Mouse (Mus musculus): Measurements from ENCODE around the gene Necap2. TPM values are rescaled to one million over a fixed set of nuclear protein-coding genes. Genes with fewer than 3 reads are reported as not detected.

Gene Necap2
- polyA plus RNA-seq, 1 experiment = 68.9 TPM

DNA sequence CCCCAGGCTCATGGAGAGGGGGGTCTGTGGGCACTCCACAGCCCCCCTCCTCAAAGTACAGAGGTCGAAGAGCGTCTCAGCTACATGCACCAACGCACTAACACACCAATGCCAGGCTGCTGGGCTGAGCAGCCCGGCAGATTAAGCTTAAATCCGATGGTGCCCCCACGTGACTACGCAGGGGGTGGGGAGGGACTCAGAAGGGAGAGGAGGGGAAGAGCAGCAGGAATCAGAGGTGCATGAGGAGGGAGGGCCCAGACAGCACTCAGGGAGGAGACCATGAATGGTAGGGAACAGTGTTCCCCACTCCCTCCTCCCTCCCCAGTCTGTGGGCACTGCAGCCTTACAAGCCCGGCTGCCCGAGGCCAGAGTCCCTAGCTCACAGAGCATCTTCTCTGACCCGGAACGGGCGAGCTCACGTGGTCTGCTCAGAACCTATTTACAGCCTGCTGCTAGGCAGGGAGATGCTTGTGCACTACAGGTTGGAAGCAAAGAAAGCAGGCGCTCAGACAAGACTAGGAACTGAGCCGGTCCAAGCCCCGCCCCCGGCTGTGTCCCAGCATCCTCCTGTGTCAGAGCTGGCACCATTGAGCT, 24.5 kb downstream of the Necap2 start:
- H3K36me3 ChIP-seq (ENCODE audit: control insufficient read depth, insufficient read depth, low read length) = no peaks in the 10 kb centered on the region
- 78% methylated on average over 17 of the region's 17 CpGs for WGBS
- no peaks in the 10 kb centered on the region for H3K4me1 ChIP-seq (ENCODE audit: control insufficient read depth, insufficient read depth, insufficient read length, low read length)
- TF ChIP-seq CTCF (IDR thresholded peaks at IDR 0.05; ENCODE audit: extremely low read depth, insufficient read length, insufficient replicate concordance, low read depth, low read length) (no peak), POLR2A (IDR thresholded peaks at IDR 0.05; ENCODE audit: low read depth, low read length) (no peak)
- no peaks in the 10 kb centered on the region for H3K27me3 ChIP-seq (ENCODE audit: control insufficient read depth, insufficient read depth, low read length)
- no peak overlapping the region for H3K27ac ChIP-seq (ENCODE audit: insufficient read depth, low read depth, low read length)
- H3K4me3 ChIP-seq (ENCODE audit: low read depth, low read length) = no peak overlapping the region

DNA sequence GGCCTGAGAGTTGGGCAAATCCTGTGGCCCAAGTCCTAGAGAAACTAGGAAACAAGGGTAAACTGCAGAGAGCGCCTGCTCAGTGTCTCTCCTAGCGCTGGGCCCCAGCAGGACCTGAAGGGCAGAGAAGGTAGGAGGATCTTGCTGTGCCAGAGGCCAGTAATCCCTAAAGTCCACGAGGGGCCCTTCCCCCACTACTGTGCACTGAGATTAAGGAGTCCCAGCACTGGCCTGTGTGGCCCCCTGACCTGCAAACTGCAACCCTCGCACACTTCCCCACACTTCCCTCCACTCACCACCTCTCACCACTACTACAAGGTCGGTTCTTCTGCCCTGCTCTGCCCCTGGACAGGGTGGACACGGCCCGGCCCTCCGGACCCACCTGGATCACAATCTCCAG, 25.0 kb downstream of the Necap2 start:
- Histone ChIP-seq H3K27me3 (ENCODE audit: control insufficient read depth, insufficient read depth, low read length) (no peaks in the 10 kb centered on the region), H3K4me3 (ENCODE audit: low read depth, low read length) (no peak overlapping the region), H3K4me1 (ENCODE audit: control insufficient read depth, insufficient read depth, insufficient read length, low read length) (no peaks in the 10 kb centered on the region), H3K27ac (ENCODE audit: insufficient read depth, low read depth, low read length) (no peak overlapping the region), H3K36me3 (ENCODE audit: control insufficient read depth, insufficient read depth, low read length) (no peaks in the 10 kb centered on the region)
- TF ChIP-seq POLR2A (IDR thresholded peaks at IDR 0.05; ENCODE audit: low read depth, low read length) (no peak), CTCF (IDR thresholded peaks at IDR 0.05; ENCODE audit: extremely low read depth, insufficient read length, insufficient replicate concordance, low read depth, low read length) (no peak)
- 80% methylated on average over 8 of the region's 8 CpGs for WGBS

DNA sequence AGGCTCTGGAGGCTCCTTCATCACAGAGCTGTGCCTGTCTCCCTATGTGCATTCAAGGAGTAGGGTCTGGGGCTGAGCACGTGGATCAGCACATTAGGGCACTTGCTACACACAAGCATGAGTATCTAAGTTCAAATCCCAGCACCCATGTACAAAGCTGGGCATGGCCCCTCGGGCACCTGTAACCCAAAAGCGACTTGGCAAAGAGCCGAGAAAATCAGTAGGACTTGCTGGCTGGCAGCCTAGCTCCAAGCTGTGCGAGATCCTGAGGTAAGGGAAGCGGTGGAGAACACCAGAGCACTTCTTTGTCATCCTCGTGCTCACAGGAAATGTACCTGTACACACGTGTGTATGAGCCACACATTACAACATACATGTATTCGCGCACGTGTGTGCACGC, 25.7 kb downstream of the Necap2 start:
- Histone ChIP-seq H3K36me3 (ENCODE audit: control insufficient read depth, insufficient read depth, low read length) (no peaks in the 10 kb centered on the region), H3K4me3 (ENCODE audit: low read depth, low read length) (no peak overlapping the region), H3K4me1 (ENCODE audit: control insufficient read depth, insufficient read depth, insufficient read length, low read length) (no peaks in the 10 kb centered on the region), H3K27me3 (ENCODE audit: control insufficient read depth, insufficient read depth, low read length) (no peaks in the 10 kb centered on the region), H3K27ac (ENCODE audit: insufficient read depth, low read depth, low read length) (no peak overlapping the region)
- 78% methylated on average over 12 of the region's 12 CpGs for WGBS
- TF ChIP-seq POLR2A (IDR thresholded peaks at IDR 0.05; ENCODE audit: low read depth, low read length) = no peak

DNA sequence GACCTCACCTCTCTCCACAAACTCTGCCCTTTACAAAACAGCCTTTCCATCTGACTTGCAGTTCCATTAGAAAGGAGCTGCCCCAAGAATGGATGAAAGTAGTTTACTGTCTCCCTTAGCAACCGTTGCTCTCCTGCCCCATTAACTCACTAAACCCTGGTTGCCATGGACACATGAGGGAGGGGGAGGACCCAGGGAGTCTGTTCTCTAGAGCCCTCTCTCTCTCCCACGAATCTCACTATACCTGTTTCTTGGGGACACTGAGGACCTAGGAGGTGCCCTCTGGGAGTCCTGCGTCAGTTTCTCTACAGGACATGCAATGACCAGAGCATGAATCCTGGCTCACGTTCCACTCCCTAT, 28.7 kb downstream of the Necap2 start:
- Histone ChIP-seq H3K36me3 (ENCODE audit: control insufficient read depth, insufficient read depth, low read length) (no peaks in the 10 kb centered on the region), H3K27ac (ENCODE audit: insufficient read depth, low read depth, low read length) (no peak overlapping the region), H3K27me3 (ENCODE audit: control insufficient read depth, insufficient read depth, low read length) (no peaks in the 10 kb centered on the region), H3K4me1 (ENCODE audit: control insufficient read depth, insufficient read depth, insufficient read length, low read length) (no peaks in the 10 kb centered on the region), H3K4me3 (ENCODE audit: low read depth, low read length) (no peak overlapping the region)
- TF ChIP-seq CTCF (IDR thresholded peaks at IDR 0.05; ENCODE audit: extremely low read depth, insufficient read length, insufficient replicate concordance, low read depth, low read length) (no peak), POLR2A (IDR thresholded peaks at IDR 0.05; ENCODE audit: low read depth, low read length) (no peak)
- WGBS = 58% methylated on average over 4 of the region's 4 CpGs

DNA sequence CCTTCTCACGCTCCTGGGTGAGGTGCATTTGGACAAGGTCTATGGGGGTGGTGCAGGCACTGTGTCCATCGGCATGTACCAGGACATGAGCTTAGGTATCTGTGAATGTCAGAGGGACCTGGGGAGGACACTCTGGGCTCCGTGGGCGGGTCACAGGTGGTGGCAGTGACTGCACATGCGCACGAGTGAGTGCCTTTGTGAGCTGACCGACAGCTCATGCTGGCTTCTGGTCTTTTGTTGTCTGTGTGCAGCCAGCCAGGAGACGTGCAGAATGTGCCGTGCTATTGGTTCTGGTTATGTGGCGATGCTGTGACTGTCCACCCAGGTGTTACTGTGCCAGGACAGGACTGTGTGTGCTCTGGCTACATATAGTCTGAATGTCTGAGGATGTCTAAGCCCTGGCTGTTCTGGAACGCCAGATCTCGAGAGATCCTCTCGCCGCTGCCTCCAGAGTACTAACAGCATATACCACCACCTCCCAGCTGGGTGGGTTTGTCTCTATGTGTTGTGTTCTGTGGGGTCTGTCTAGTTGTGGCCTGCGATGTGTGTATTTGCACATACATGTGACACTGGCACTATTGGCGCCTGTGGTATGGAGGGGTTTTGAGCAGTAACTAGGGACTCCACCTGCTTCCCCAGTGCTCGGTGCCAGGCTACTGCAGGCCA, 29.2 kb downstream of the Necap2 start:
- 89% methylated on average over 17 of the region's 17 CpGs for WGBS
- Histone ChIP-seq H3K4me1 (ENCODE audit: control insufficient read depth, insufficient read depth, insufficient read length, low read length) (no peaks in the 10 kb centered on the region), H3K27me3 (ENCODE audit: control insufficient read depth, insufficient read depth, low read length) (no peaks in the 10 kb centered on the region), H3K36me3 (ENCODE audit: control insufficient read depth, insufficient read depth, low read length) (no peaks in the 10 kb centered on the region), H3K27ac (ENCODE audit: insufficient read depth, low read depth, low read length) (no peak overlapping the region), H3K4me3 (ENCODE audit: low read depth, low read length) (no peak overlapping the region)
- no peak for TF ChIP-seq POLR2A (IDR thresholded peaks at IDR 0.05; ENCODE audit: low read depth, low read length)
- TF ChIP-seq CTCF (IDR thresholded peaks at IDR 0.05; ENCODE audit: extremely low read depth, insufficient read length, insufficient replicate concordance, low read depth, low read length) = no peak

DNA sequence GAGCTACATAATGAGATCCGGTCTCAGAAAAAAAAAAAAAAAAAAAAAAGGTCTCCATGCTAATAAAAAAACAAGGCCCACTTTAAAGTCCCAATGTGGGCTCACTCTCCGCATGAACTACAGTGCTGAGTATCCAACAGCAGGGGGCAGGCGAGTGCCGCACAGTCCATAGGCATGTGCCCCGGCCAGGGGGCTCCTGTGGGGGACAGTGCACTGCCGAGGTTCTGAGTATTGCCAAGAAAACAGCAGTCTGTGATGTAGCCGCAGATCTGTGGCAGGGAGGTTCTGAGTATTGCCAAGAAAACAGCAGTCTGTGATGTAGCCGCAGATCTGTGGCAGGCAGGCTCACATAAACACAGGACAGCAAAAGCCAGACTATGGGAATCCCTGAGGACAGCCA, 33.3 kb downstream of the Necap2 start:
- 26% methylated on average over 8 of the region's 8 CpGs for WGBS
- Histone ChIP-seq H3K4me1 (ENCODE audit: control insufficient read depth, insufficient read depth, insufficient read length, low read length) (no peaks in the 10 kb centered on the region), H3K4me3 (ENCODE audit: low read depth, low read length) (no peak overlapping the region), H3K36me3 (ENCODE audit: control insufficient read depth, insufficient read depth, low read length) (0 out of 2 replicates have a peak, but pooled peaks cover 1% of the 10 kb centered on the region), H3K27me3 (ENCODE audit: control insufficient read depth, insufficient read depth, low read length) (no peaks in the 10 kb centered on the region), H3K27ac (ENCODE audit: insufficient read depth, low read depth, low read length) (no peak overlapping the region)
- TF ChIP-seq POLR2A (IDR thresholded peaks at IDR 0.05; ENCODE audit: low read depth, low read length) = no peak
- TF ChIP-seq CTCF (IDR thresholded peaks at IDR 0.05; ENCODE audit: extremely low read depth, insufficient read length, insufficient replicate concordance, low read depth, low read length) = peak; percentile 72

DNA sequence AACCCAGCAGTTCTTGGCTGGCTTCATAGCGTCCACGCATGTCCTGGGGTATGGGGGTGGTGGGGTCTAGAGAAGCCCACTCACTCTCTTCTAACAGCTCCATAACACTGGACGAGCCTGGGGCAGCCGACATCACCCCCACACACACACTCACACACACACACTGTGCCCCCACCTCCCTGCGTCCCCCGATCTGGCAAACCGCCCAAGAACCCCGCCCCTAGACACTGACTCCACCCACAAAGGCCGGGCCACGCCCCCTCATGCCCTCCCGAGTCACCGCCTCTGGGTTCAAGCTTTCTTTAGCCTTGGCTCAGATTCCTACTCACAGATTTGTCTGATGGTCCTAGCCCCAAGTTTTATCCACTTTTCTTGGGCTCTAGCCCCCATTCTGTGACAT, 37.0 kb downstream of the Necap2 start:
- H3K27me3 ChIP-seq (ENCODE audit: control insufficient read depth, insufficient read depth, low read length) = no peaks in the 10 kb centered on the region
- no peaks in the 10 kb centered on the region for H3K4me1 ChIP-seq (ENCODE audit: control insufficient read depth, insufficient read depth, insufficient read length, low read length)
- TF ChIP-seq CTCF (IDR thresholded peaks at IDR 0.05; ENCODE audit: extremely low read depth, insufficient read length, insufficient replicate concordance, low read depth, low read length) = no peak
- no peak for TF ChIP-seq POLR2A (IDR thresholded peaks at IDR 0.05; ENCODE audit: low read depth, low read length)
- H3K36me3 ChIP-seq (ENCODE audit: control insufficient read depth, insufficient read depth, low read length) = 0 out of 2 replicates have a peak, but pooled peaks cover 1% of the 10 kb centered on the region
- H3K4me3 ChIP-seq (ENCODE audit: low read depth, low read length) = no peak overlapping the region
- WGBS = 59% methylated on average over 12 of the region's 12 CpGs
- H3K27ac ChIP-seq (ENCODE audit: insufficient read depth, low read depth, low read length) = no peak overlapping the region

All from small intestine, adult 2 months (tissue).